Mouse (Mus musculus): ENCODE data around the gene Nav2. TPM values are rescaled to one million over a fixed set of nuclear protein-coding genes. Genes with fewer than 3 reads are reported as not detected.

The Nav2 gene
- polyA plus RNA-seq, 1 experiment from 2014 or later = 22.4 TPM

DNA sequence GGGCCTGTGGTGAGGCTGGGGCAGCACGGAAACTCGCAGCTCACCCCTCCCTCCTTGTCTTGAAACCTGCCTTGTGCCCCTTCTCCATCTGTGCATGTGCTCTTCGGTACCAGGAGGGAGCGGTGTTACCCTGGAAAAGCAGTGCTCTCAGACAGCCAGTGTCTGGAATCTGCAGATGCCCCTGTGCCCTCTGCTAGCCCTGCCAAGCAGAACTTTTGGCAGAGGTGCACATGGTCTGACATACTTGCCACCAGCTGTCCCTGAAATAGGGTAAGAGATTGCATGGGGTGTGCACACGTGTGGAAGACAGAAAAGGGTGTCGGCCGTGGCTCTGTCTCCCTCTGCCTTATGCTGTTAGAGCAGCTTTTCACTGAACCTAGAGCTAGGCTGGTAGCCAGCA is 522.3 kb downstream of the Nav2 start:
- Histone ChIP-seq H3K36me3 (ENCODE audit: insufficient read depth, low read length) (no peaks in the 10 kb centered on the region), H3K27me3 (replicated peaks; ENCODE audit: insufficient read depth, low read length) (no peaks in the 10 kb centered on the region), H3K9me3 (ENCODE audit: low read length) (no peaks in the 10 kb centered on the region), H3K27ac (ENCODE audit: low read length) (no peak overlapping the region), H3K4me3 (ENCODE audit: low read depth, low read length) (no peak overlapping the region), H3K4me2 (replicated peaks; ENCODE audit: low read depth, low read length) (no peak overlapping the region), H3K9ac (replicated peaks; ENCODE audit: low read depth) (no peak overlapping the region), H3K4me1 (ENCODE audit: insufficient read depth, low read depth, low read length) (no peaks in the 10 kb centered on the region)
- DNase-seq (ENCODE audit: low spot score) = no peak
- TF ChIP-seq EP300 (IDR thresholded peaks at IDR 0.05) (no peak), CTCF (IDR thresholded peaks at IDR 0.05) (peak; percentile 35)
- WGBS = 66% methylated on average over 7 of the region's 7 CpGs
- no peak for ATAC-seq

DNA sequence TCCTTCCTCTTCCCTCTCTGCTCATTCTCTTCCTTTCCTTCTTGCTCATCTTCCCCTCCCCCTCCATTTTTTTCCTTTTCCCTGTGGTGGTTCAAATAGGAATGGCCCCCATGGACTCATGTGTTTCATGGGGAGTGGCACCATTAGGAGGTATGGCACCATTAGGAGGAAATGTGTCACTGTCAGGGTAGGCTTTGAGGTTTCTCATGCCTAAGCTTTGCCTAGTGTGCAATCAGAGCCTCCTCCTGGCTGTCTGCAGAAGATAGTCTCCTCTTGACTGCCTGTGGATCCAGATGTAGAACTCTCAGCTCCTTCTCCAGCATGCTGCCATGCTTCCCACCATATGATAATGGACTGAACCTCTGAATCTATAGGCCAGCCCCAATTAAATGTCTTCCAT is 525.4 kb downstream of the Nav2 start:
- H3K9me3 ChIP-seq (ENCODE audit: low read length) = no peaks in the 10 kb centered on the region
- no peak overlapping the region for H3K4me3 ChIP-seq (ENCODE audit: low read depth, low read length)
- TF ChIP-seq CTCF (IDR thresholded peaks at IDR 0.05) (no peak), EP300 (IDR thresholded peaks at IDR 0.05) (no peak)
- no peak overlapping the region for H3K4me2 ChIP-seq (replicated peaks; ENCODE audit: low read depth, low read length)
- H3K9ac ChIP-seq (replicated peaks; ENCODE audit: low read depth) = no peak overlapping the region
- peaks cover 14% of the 10 kb centered on the region; the same call in 1 of the 2 replicates for H3K4me1 ChIP-seq (ENCODE audit: insufficient read depth, low read depth, low read length)
- DNase-seq (ENCODE audit: low spot score) (no peak), ATAC-seq (no peak)
- H3K36me3 ChIP-seq (ENCODE audit: insufficient read depth, low read length) = no peaks in the 10 kb centered on the region
- no peaks in the 10 kb centered on the region for H3K27me3 ChIP-seq (replicated peaks; ENCODE audit: insufficient read depth, low read length)
- H3K27ac ChIP-seq (ENCODE audit: low read length) = no peak overlapping the region

DNA sequence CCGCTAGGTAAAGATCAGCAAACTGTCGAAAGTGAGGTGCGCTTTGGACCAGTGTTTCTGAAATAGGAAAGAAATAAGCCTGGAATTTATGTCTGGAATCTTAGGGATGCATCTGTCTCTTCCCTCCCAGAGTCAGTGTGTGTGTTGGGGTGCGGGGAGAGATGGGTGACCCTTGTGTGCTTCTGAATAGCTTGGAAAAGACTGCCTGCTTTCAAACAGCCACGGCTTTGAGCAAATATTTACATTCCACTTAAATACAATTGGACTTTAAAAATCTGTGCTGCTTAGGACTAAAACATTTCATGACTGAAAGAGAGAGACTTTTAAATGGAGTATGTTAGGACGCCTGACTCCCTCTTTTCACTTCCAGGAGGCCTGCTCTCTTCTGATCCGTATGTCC is 528.0 kb downstream of the Nav2 start:
- 0 out of 2 replicates have a peak overlapping the region, but pooled peaks have one; percentile 5 for H3K4me2 ChIP-seq (replicated peaks; ENCODE audit: low read depth, low read length)
- TF ChIP-seq EP300 (IDR thresholded peaks at IDR 0.05) (peak; percentile 29; the same call in 1 of the 2 replicates), CTCF (IDR thresholded peaks at IDR 0.05) (no peak)
- H3K9me3 ChIP-seq (ENCODE audit: low read length) = no peaks in the 10 kb centered on the region
- 32% methylated on average over 7 of the region's 7 CpGs for WGBS
- H3K4me1 ChIP-seq (ENCODE audit: insufficient read depth, low read depth, low read length) = peaks cover 14% of the 10 kb centered on the region; the same call in 1 of the 2 replicates
- no peak overlapping the region for H3K4me3 ChIP-seq (ENCODE audit: low read depth, low read length)
- H3K27me3 ChIP-seq (replicated peaks; ENCODE audit: insufficient read depth, low read length) = no peaks in the 10 kb centered on the region
- no peak overlapping the region for H3K9ac ChIP-seq (replicated peaks; ENCODE audit: low read depth)
- H3K36me3 ChIP-seq (ENCODE audit: insufficient read depth, low read length) = no peaks in the 10 kb centered on the region
- peak overlapping the region; percentile 55 for H3K27ac ChIP-seq (ENCODE audit: low read length)
- ATAC-seq (peak; percentile 58), DNase-seq (ENCODE audit: low spot score) (peak; percentile 73)

DNA sequence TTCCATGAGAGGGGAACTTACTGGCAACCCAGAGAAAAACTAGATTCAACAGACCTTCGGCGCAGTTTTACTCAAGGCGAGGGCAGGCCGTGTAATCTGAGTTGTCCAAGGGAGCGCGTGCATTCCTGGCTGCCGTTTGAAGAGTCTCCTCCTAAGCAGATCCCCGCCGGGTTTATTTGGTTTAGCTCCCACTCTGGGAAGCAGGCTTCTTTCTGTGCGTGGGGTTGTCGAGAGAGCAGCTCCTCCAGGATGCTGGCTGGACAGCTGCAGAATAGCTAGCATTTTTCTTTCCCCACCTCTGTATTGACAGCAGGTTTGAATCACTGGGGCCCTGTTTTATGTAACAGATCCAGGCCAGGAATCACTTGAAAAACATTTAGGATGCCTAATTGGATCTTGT is 529.4 kb downstream of the Nav2 start:
- H3K4me3 ChIP-seq (ENCODE audit: low read depth, low read length) = no peak overlapping the region
- DNase-seq (ENCODE audit: low spot score) (peak; percentile 73), ATAC-seq (peak; percentile 72)
- TF ChIP-seq EP300 (IDR thresholded peaks at IDR 0.05) (peak; percentile 66), CTCF (IDR thresholded peaks at IDR 0.05) (no peak)
- no peaks in the 10 kb centered on the region for H3K27me3 ChIP-seq (replicated peaks; ENCODE audit: insufficient read depth, low read length)
- no peak overlapping the region for H3K4me2 ChIP-seq (replicated peaks; ENCODE audit: low read depth, low read length)
- H3K36me3 ChIP-seq (ENCODE audit: insufficient read depth, low read length) = no peaks in the 10 kb centered on the region
- no peak overlapping the region for H3K9ac ChIP-seq (replicated peaks; ENCODE audit: low read depth)
- H3K4me1 ChIP-seq (ENCODE audit: insufficient read depth, low read depth, low read length) = peaks cover 14% of the 10 kb centered on the region; the same call in 1 of the 2 replicates
- peak overlapping the region; percentile 66 for H3K27ac ChIP-seq (ENCODE audit: low read length)
- 25% methylated on average over 11 of the region's 11 CpGs for WGBS
- H3K9me3 ChIP-seq (ENCODE audit: low read length) = no peaks in the 10 kb centered on the region

DNA sequence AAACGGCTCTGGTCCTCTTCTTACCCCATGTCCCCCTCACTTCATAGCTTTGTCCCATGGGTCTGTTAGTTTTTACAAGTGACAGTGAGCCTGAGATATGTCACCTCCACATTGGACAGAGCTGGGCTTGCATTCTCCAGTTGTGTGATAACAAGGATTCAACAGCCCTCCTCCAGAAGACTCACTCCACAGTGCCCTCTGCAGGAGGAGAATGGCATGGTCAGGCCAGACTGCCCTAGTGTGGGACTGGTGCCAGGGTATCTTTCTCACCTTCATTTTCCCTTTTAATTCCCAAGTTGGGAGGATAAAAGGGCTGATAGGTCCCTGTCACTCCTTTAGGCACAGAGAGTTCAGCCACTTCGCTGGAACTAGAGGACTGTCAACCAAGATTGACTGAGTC is 530.6 kb downstream of the Nav2 start:
- DNase-seq (ENCODE audit: low spot score) (peak; percentile 57), ATAC-seq (peak; percentile 36; the same call in 1 of the 2 replicates)
- no peak overlapping the region for H3K4me3 ChIP-seq (ENCODE audit: low read depth, low read length)
- no peaks in the 10 kb centered on the region for H3K36me3 ChIP-seq (ENCODE audit: insufficient read depth, low read length)
- no peaks in the 10 kb centered on the region for H3K9me3 ChIP-seq (ENCODE audit: low read length)
- peaks cover 14% of the 10 kb centered on the region; the same call in 1 of the 2 replicates for H3K4me1 ChIP-seq (ENCODE audit: insufficient read depth, low read depth, low read length)
- no peaks in the 10 kb centered on the region for H3K27me3 ChIP-seq (replicated peaks; ENCODE audit: insufficient read depth, low read length)
- H3K27ac ChIP-seq (ENCODE audit: low read length) = peak overlapping the region; percentile 66; the same call in 1 of the 2 replicates
- TF ChIP-seq EP300 (IDR thresholded peaks at IDR 0.05) = no peak
- TF ChIP-seq CTCF (IDR thresholded peaks at IDR 0.05) = peak; percentile 82
- H3K9ac ChIP-seq (replicated peaks; ENCODE audit: low read depth) = no peak overlapping the region
- H3K4me2 ChIP-seq (replicated peaks; ENCODE audit: low read depth, low read length) = no peak overlapping the region
- WGBS = 33% methylated on average over 2 of the region's 2 CpGs

DNA sequence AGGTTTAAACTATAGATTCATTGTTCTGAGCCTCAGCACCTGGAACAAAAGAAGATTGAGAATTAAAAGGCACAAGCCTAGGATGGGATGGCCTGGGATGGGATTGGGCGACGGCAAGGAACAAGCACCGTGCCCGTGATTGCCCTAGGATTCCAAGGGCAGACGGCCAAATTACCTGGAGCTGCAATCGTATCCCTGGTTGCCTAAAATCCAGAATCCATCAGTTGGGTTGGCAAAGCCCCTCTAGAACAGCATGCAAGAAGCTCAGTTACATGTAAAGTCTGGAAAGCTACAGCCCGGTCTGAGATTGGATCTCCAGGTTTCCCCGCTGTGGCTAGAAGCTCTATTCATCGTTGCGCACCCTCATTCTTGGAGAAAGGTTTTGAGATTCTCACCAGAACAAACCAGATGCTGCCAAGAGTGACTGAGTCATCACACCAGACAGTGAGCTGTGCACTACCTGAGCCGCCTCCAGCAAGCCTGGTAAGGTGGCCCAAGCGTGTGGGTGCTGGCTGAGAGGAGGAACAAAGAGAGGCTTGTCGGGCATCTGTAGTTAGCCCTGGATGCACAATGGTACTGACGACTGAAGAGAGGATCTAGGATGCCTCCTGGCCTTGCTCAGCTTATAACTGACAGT is 531.9 kb downstream of the Nav2 start:
- H3K4me3 ChIP-seq (ENCODE audit: low read depth, low read length) = no peak overlapping the region
- TF ChIP-seq CTCF (IDR thresholded peaks at IDR 0.05) (no peak), EP300 (IDR thresholded peaks at IDR 0.05) (no peak)
- H3K27ac ChIP-seq (ENCODE audit: low read length) = no peak overlapping the region
- H3K27me3 ChIP-seq (replicated peaks; ENCODE audit: insufficient read depth, low read length) = no peaks in the 10 kb centered on the region
- no peak overlapping the region for H3K4me2 ChIP-seq (replicated peaks; ENCODE audit: low read depth, low read length)
- no peaks in the 10 kb centered on the region for H3K9me3 ChIP-seq (ENCODE audit: low read length)
- WGBS = 83% methylated on average over 14 of the region's 14 CpGs
- H3K36me3 ChIP-seq (ENCODE audit: insufficient read depth, low read length) = no peaks in the 10 kb centered on the region
- DNase-seq (ENCODE audit: low spot score) (no peak), ATAC-seq (no peak)
- peaks cover 14% of the 10 kb centered on the region; the same call in 1 of the 2 replicates for H3K4me1 ChIP-seq (ENCODE audit: insufficient read depth, low read depth, low read length)
- no peak overlapping the region for H3K9ac ChIP-seq (replicated peaks; ENCODE audit: low read depth)

Data from lung, postnatal 0 days (tissue).